Mouse (Mus musculus): ENCODE data around the gene Adcy6.
A peak's percentile ranks its signal among the peaks of the same experiment; 100 is the strongest.
"Not testable (repeated sequence)": the region's sequence is repeated elsewhere in the genome, so short reads cannot be mapped to it uniquely, and the experiment has no call there.

Gene Adcy6

GRCm38 (mm10) chr15:98600036-98600709 is 9.7 kb downstream of the Adcy6 start:
- DNase-seq, result no peak

GRCm38 (mm10) chr15:98596609-98597008 is 13.3 kb downstream of the Adcy6 start:
- no peak for DNase-seq

GRCm38 (mm10) chr15:98595049-98595448 is 14.8 kb downstream of the Adcy6 start:
- DNase-seq, result no peak

- DNase-seq, result no peak
Observed at GRCm38 (mm10) chr15:98594193-98594592, 15.7 kb downstream of the Adcy6 start.

GRCm38 (mm10) chr15:98591396-98591795 is 18.5 kb downstream of the Adcy6 start:
- no peak for DNase-seq

- DNase-seq, result no peak
Observed at GRCm38 (mm10) chr15:98589640-98590336, 20.1 kb downstream of the Adcy6 start.

- no peak for DNase-seq
Observed at GRCm38 (mm10) chr15:98587751-98588150, 22.1 kb downstream of the Adcy6 start.

GRCm38 (mm10) chr15:98586141-98586540 is 23.7 kb downstream of the Adcy6 start:
- DNase-seq, result not testable (repeated sequence)

- no peak for DNase-seq
Observed at GRCm38 (mm10) chr15:98585421-98585820, 24.5 kb downstream of the Adcy6 start.

- no peak for DNase-seq
Observed at GRCm38 (mm10) chr15:98582996-98583395, 26.9 kb downstream of the Adcy6 start.

- no peak for DNase-seq
Observed at GRCm38 (mm10) chr15:98582410-98582809, 27.5 kb downstream of the Adcy6 start.

- peak; percentile 86 for DNase-seq
Observed at GRCm38 (mm10) chr15:98579795-98580464, 29.9 kb downstream of the Adcy6 start.

GRCm38 (mm10) chr15:98579310-98579709 is 30.6 kb downstream of the Adcy6 start:
- no peak for DNase-seq

GRCm38 (mm10) chr15:98573293-98573692 is 36.6 kb downstream of the Adcy6 start:
- no peak for DNase-seq

GRCm38 (mm10) chr15:98570873-98571538 is 38.9 kb downstream of the Adcy6 start, which contains the start of the genes Ccnt1 and 4930415O20Rik:
TSS of gene Ccnt1 (minus strand) at chr15:98570923.
TSS of gene 4930415O20Rik (plus strand) at chr15:98571004.
- no peak for DNase-seq

GRCm38 (mm10) chr15:98569795-98570365 is 40.0 kb downstream of the Adcy6 start:
- no peak for DNase-seq

- no peak for DNase-seq
Observed at GRCm38 (mm10) chr15:98569216-98569615, 40.7 kb downstream of the Adcy6 start.

GRCm38 (mm10) chr15:98568256-98569033 is 41.4 kb downstream of the Adcy6 start:
- DNase-seq, result no peak

GRCm38 (mm10) chr15:98567278-98568134 is 42.4 kb downstream of the Adcy6 start:
- DNase-seq, result peak; percentile 99

GRCm38 (mm10) chr15:98566973-98567277 is 43.0 kb downstream of the Adcy6 start:
- DNase-seq, result no peak

- no peak for DNase-seq
Observed at GRCm38 (mm10) chr15:98557186-98557585, 52.7 kb downstream of the Adcy6 start.

All from lung, postnatal 14 days (tissue).